Mouse (Mus musculus) ES-E14 (cell line): Measurements from ENCODE around the gene Nab2.

Experiments used
- CHD2 ChIP-seq: IDR thresholded peaks from 2 replicates; pipeline ENCODE4 v1.6.1; 2014; ENCODE audit warnings: mild to moderate bottlenecking, low read depth, low read length, inconsistent platforms
- MAFK ChIP-seq: IDR thresholded peaks from 2 replicates; pipeline ENCODE4 v1.6.1; 2014; ENCODE audit warnings: mild to moderate bottlenecking, low read depth, low read length, inconsistent platforms; ENCODE audit not compliant: insufficient read depth

DNA sequence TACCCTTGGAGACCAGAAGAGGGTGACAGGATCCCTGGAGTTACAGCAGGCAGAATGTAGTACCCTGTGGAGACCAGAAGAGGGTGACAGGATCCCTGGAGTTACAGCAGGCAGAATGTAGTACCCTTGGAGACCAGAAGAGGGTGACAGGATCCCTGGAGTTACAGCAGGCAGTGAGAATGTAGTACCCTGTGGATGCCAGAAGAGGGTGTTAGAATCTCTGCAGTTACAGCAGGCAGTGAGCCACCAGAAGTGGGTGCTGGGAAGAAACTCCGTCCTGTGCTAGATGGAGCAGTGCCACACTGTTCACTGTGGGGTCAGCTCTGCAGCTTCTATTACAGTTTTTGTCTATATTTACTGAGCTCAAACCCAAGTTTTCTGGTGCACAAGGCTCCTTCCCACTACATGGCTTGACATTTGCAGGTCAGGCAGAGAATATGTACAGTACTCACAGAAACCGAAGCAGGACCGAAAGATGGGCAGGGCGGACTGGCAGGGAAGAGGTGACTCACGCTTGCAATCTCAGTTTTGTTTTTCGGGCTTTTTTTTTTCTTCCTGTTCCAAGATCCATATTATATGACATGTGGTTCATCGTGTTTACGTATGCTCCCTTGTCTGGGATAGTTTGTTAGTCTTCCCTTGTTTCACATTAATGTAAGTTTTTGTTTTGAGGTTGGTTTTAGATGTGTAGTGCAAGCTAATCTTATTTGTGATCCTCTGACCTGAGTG lies 6.6 kb upstream of the Nab2 start:
- TF ChIP-seq CHD2 (no peak), MAFK (0 out of 2 replicates have a peak, but pooled peaks have one; percentile 24)
